Mouse (Mus musculus) bone marrow, adult 2 months (tissue): ENCODE data around the gene Smap1.

Source experiments
- CTCF ChIP-seq: fragments of 200-500 bp; IDR thresholded peaks from 2 replicates; pipeline ENCODE4 v1.5.1; 2011; ENCODE audit warnings: low read length, control low read depth; ENCODE audit not compliant: control insufficient read depth, insufficient read depth
- POLR2A ChIP-seq: fragments of 200-500 bp; IDR thresholded peaks from 2 replicates; pipeline ENCODE4 v1.6.1; 2011; ENCODE audit warnings: low read depth, mild to moderate bottlenecking, control low read depth, low read length, borderline replicate concordance; ENCODE audit not compliant: control insufficient read depth

DNA sequence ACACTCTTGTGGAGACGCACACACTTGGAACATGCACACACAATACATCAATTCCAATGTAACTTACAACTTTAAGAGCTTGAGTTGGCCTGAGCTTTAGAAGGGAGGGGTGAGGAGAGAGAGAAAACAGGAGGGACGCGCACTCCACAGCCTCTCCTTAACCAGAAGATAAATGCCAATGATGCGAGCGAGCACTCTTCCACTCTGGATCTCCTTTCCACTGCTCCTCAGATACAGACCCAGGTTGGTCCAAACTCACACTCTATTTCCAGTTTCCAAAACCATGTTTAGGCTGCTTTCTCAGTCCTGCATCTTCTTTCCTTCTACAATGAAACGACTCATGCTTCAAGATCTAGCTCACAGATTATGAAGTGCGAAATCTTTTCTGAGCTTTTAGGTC, 56.6 kb downstream of the Smap1 start:
- TF ChIP-seq CTCF (no peak), POLR2A (no peak)
